Mouse (Mus musculus): ENCODE data around the gene Marco. TPM values are rescaled to one million over a fixed set of nuclear protein-coding genes. Genes with fewer than 3 reads are reported as not detected.

Marco gene
- not detected for polyA plus RNA-seq (2017; shearing (Covaris generic))

DNA sequence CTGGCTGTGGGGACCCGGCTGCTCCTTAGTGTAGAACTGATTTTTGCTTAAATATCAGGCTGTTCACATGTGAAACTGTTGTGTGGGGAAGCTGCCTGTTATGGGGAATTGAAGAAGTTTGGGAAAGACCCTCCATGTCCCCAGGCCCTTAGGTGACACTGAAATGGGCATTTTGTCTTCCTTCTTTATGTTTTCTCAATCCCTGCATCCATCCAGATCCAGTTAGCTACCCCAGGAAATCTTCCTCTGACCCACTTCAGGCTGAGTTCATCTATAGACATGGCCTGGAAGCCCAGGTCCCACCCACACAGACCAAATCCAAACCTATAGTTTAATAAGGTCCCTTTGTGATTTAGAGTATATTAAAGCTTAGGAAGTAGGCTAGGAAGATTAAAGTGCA lies at the start of gene Marco:
Gene Marco, minus strand, starts transcription at position 101 of the 400 bp plus-strand sequence.
- no peak for ATAC-seq

GRCm38 (mm10) chr1:120539506-120540029 lies 34.7 kb upstream of the Marco start:
- no peak for ATAC-seq

- ATAC-seq: no peak
Measured at GRCm38 (mm10) chr1:120536998-120537397, 32.2 kb upstream of the Marco start.

DNA sequence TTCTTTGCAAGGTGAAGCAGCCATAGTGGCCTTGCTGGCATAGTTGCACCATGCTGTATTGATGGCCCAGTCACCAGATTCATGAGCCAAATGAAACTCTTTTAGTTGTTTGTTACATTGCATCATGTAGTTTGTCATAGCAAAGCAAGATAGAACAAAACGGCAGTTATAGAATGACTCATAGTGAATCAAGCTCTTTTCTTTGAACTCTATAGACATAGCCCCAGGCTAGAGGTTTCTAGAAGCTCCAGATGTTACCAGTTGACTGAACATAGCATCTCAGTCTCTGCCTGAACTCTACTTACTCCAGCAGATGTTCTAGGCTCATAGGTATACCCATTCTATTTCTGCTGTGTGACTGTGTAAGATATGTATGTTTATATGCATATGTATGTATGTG lies 31.1 kb upstream of the Marco start:
- ATAC-seq: no peak

DNA sequence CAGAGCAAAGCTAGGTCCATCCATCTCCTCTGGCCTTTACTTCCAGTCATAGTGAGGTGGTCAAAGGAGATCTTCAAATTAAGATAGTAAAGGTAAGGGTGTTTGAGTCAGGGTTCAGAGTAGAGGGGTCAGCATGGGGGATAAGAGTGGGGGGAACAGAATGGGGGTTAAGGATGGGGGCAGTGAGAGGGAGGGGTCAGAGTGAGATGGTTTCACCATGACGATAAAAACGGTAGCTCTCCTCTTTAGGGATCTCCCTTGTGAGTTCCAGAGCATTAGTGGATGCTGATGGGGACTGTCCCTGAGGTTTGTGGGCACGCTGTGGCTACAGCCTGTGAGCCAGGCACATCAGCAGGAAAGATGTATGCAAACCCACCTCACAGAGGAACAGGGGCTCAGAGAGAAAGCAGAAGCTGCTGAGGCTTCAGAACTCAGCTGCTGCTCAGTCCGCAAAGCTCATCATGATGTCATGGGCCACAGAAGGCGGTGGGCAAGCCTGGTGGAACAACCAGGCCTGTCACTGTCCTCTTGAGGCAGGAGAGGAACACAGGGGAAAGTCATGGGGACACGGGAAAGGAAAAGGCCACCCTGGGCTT lies 27.6 kb upstream of the Marco start:
- no peak for ATAC-seq

GRCm38 (mm10) chr1:120531770-120532169 lies 26.9 kb upstream of the Marco start:
- ATAC-seq: no peak

DNA sequence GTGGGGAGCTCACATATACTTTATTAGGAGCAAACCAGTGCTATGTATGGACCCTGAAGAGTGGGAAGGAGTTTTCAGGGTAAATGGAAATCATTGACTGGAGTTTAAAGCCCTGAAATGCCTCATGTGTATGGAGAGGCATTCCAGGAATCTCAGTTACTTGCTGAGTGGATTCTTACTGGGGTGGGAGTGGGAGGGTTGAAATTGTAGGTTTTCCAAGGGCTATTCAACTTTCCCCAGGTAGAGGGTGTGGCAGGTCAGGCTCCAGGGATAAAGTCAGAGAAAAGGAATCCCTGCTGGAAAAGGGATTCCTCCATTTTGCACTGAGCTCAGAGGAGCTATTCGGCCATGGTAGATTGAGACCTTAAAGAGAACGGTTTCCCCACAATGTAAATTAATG lies 25.1 kb upstream of the Marco start:
- no peak for ATAC-seq

- no peak for ATAC-seq
Measured at GRCm38 (mm10) chr1:120517618-120518017, 12.8 kb upstream of the Marco start.

DNA sequence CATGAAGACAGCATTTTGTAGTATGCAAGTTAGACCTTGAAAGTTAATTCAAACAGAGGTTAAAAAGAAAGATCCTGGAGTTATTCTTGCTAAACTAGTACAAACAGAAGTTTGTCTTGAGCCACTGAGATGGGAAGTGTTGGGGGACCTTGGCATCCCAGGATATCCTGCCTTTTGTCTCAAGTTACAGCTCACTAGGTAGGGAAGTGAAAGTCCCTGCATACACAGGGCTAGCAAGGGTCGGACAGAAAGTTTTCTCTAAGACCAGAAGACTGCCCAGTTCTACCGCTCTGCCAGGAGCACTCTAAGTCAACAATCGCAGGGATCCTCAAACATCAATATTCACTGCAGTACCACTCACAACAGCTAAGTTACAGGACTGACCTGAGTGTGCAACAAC lies 5.5 kb upstream of the Marco start:
- ATAC-seq: no peak

GRCm38 (mm10) chr1:120508976-120509375 lies 4.2 kb upstream of the Marco start:
- no peak for ATAC-seq

DNA sequence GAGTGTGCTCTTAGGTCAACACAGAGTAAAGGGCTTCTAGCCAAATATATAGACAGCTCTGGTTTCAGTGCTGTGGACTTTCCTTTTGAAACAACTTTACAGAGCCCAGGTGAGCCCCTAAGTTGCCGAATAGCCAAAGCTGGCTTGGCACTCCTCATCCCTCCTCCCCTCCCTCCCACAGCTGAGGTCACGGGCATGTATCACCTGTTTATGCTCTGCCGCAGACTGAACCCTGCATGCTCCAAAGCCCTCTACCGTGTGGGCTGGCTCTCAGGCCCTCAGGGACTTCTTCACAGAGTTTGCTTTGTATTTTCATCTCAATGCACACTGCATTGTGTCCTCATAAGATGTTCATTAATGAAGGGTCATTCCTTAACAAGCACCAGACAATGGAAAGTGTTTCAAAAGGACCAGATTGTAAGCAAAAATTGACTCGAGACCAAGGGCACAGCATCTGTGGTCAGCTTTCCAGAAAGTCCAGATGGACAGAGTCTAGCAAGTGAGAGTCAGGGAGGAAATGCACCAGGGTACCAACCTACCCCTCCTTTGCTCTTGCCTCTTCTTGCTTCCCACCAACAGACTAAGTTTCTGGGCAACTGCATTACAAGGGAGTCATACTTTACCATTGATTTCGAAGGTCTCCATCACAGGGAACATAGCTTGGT lies 646 bp downstream of the Marco start:
- ATAC-seq: no peak

- no peak for ATAC-seq
Measured at GRCm38 (mm10) chr1:120501496-120501895, 3.3 kb downstream of the Marco start.

DNA sequence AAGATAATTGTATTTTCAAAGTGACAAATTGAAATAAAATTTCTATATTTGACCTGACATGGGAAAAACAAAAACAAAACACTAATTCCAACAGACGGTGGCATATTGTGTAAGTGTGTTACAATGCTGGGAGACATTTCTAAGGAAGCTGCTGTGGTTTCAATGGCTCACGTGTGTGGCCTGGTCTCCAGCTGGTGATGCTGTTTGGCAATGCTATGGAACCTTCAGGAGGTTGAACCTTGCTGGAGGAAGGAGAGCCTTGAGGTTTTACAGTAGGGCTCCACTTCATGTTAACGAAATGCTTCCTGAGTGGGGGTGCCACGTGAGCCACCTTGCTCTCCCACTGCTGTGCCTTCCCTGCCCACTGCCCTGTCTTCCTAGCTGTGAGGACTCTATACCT lies 6.8 kb downstream of the Marco start:
- no peak for ATAC-seq

- no peak for ATAC-seq
Measured at GRCm38 (mm10) chr1:120480937-120481336, 23.9 kb downstream of the Marco start.

GRCm38 (mm10) chr1:120474825-120475224 lies 30.0 kb downstream of the Marco start:
- ATAC-seq: no peak

DNA sequence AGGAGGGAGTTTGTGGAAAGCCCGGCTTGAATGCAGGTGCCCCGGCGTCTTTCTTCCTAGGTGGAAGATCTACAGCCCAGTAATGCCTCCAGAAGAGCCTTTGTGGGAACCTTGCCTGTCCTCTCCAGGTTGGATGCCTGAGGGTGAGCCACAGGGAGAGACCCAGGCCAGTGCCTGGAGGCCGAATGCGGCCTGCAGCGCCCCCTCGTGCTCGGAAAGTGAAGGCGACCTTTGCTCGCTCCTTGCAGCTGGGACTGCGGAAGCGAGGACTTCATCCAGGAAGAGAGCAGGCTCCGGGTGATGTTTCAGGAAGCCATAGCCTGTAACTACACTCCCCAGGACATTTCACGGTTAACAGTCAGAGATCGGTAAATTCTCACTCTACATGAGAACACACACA lies 35.9 kb downstream of the Marco start:
- ATAC-seq: no peak

- no peak for ATAC-seq
Measured at GRCm38 (mm10) chr1:120467323-120467722, 37.5 kb downstream of the Marco start.

GRCm38 (mm10) chr1:120466751-120467150 lies 38.1 kb downstream of the Marco start:
- no peak for ATAC-seq

DNA sequence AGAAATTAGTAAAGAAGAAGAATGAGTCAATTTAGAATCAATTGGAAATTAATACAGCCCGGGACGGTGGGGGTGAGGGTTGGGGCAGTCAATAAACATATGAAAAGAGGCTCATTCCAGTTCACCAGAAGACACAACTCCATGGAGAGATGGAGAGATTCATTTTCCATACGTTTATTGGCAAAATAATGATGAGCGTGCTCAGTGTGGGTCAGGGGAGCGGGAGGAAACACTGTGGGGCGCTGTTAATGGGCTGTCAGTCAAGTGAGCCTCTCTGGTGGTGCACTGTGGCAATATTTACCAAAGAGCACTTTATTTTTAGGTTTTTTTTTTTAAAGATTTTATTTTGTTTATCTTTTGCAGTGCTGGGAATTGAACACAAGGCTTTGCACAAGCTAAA lies 45.8 kb downstream of the Marco start:
- no peak for ATAC-seq

GRCm38 (mm10) chr1:120458524-120458923 lies 46.3 kb downstream of the Marco start:
- ATAC-seq: no peak

GRCm38 (mm10) chr1:120451486-120452270 lies 53.1 kb downstream of the Marco start:
- ATAC-seq: no peak

DNA sequence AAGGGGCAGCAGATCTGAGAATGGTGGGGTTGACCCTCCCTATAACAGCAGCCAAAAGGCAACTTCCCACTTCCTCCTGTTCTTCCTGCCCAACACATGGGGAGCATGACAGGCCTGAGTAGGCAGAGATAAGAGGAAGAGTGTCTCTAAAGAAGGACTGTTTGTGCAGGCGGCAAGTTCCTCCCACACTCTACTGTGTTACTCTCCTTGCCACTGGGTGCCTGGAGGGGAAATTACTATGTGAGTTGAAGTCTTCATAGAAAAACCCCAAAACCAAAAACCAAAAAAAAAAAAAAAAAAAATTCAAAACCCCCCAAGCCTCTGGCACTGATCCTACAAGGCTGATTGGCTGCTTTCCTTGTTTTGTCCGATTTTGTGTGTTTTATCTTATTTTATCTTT lies 55.2 kb downstream of the Marco start:
- no peak for ATAC-seq

GRCm38 (mm10) chr1:120443228-120443639 lies 61.6 kb downstream of the Marco start:
- no peak for ATAC-seq

GRCm38 (mm10) chr1:120441587-120441986 lies 63.2 kb downstream of the Marco start:
- ATAC-seq: no peak
